Mouse (Mus musculus): ENCODE data around the gene Atp6v1b1. TPM values are rescaled to one million over a fixed set of nuclear protein-coding genes. Genes with fewer than 3 reads are reported as not detected.
A peak's percentile ranks its signal among the peaks of the same experiment; 100 is the strongest.
"Not testable (repeated sequence)": the region's sequence is repeated elsewhere in the genome, so short reads cannot be mapped to it uniquely, and the experiment has no call there.

Gene Atp6v1b1
- polyA plus RNA-seq, 1 experiment from 2014 or later: not detected

DNA sequence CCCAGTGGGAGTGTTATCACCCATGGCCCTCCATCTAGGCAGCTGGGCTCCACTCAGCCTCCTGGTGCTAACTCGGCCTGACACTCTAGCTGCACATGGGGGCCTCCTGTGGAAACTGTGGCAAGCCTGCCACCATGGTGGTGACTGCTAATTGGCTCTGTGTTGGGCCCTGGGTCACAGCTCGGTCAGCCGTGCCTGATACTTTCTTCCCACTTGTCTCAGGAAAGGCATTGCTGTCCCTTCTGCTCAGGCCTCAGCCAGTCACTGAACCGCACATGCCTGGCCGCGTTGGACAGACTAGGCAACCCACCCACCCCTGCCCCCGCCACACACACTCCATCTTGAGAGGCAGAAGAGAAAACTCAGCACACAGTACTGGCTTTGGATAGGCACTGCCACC, 45.8 kb downstream of the Atp6v1b1 start:
- Histone ChIP-seq H3K9ac (ENCODE audit: low read depth, low read length) (no peak overlapping the region), H3K4me3 (ENCODE audit: low read length) (no peak overlapping the region), H3K27ac (ENCODE audit: low read depth, low read length) (no peak overlapping the region), H3K9me3 (ENCODE audit: control insufficient read depth, low read length) (no peaks in the 10 kb centered on the region), H3K4me2 (ENCODE audit: low read length) (no peak overlapping the region), H3K27me3 (replicated peaks; ENCODE audit: control insufficient read depth, insufficient read depth, low read length) (no peaks in the 10 kb centered on the region), H3K4me1 (ENCODE audit: control insufficient read depth, insufficient read depth, low read depth, low read length) (no peaks in the 10 kb centered on the region), H3K36me3 (ENCODE audit: control insufficient read depth, insufficient read depth, low read length) (no peaks in the 10 kb centered on the region)
- no peak for ATAC-seq
- 39% methylated on average over 7 of the region's 7 CpGs for WGBS

DNA sequence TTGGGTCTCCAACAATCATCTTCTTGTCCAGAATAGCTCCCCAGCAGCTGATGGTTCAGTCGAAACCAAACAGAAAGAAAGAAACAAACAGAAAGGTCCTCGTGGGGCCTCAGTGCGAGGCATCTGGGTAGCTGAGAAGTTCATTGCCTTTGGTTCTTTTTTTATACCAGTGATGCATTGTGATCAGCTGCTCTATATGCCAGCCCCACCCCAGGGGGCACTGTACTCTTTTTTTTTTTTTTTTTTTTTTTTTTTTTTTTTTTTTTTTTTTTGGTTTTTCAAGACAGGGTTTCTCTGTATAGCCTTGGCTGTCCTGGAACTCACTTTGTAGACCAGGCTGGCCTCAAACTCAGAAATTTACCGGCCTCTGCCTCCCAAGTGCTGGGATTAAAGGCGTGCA, 47.7 kb downstream of the Atp6v1b1 start:
- not testable (repeated sequence) for H3K9me3 ChIP-seq (ENCODE audit: control insufficient read depth, low read length); H3K4me3 ChIP-seq (ENCODE audit: low read length); H3K4me1 ChIP-seq (ENCODE audit: control insufficient read depth, insufficient read depth, low read depth, low read length); H3K36me3 ChIP-seq (ENCODE audit: control insufficient read depth, insufficient read depth, low read length); H3K4me2 ChIP-seq (ENCODE audit: low read length); H3K27me3 ChIP-seq (replicated peaks; ENCODE audit: control insufficient read depth, insufficient read depth, low read length); H3K27ac ChIP-seq (ENCODE audit: low read depth, low read length); H3K9ac ChIP-seq (ENCODE audit: low read depth, low read length); ATAC-seq
- WGBS: 75% methylated on average over 5 of the region's 5 CpGs

DNA sequence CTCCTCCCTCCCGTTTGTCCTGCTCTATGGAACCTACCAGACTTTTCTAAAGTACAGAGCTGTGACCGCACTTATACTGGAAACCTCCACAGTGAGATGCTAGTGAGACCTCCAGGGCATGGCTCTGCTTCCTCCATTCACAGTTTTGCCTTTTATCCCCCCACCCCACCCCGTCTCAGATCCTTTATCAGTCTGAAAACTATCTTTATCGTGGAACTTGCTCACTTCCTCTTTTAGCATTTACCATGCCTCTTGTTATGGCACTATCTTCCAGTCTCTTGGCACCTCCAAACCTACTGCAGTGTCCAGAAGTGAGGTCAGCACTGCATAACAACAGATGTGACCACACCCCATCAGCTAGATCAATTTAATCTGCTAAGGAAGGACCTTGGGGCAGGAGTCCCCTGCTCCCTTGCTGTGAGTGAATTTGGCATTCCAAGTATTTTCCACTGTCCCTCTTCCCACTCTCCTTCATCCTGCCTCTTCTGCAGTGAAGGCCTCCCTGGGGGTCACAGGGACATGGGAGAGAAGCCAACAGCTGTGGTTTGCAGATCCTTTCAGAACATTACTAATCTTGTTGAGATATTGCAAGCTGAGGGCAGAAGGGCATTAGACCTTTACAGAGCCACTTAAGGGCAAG, 48.6 kb downstream of the Atp6v1b1 start:
- H3K27ac ChIP-seq (ENCODE audit: low read depth, low read length): no peak overlapping the region
- no peaks in the 10 kb centered on the region for H3K36me3 ChIP-seq (ENCODE audit: control insufficient read depth, insufficient read depth, low read length)
- no peak for ATAC-seq
- H3K4me2 ChIP-seq (ENCODE audit: low read length): no peak overlapping the region
- no peak overlapping the region for H3K4me3 ChIP-seq (ENCODE audit: low read length)
- no peaks in the 10 kb centered on the region for H3K27me3 ChIP-seq (replicated peaks; ENCODE audit: control insufficient read depth, insufficient read depth, low read length)
- H3K9me3 ChIP-seq (ENCODE audit: control insufficient read depth, low read length): no peaks in the 10 kb centered on the region
- peaks cover 8% of the 10 kb centered on the region for H3K4me1 ChIP-seq (ENCODE audit: control insufficient read depth, insufficient read depth, low read depth, low read length)
- WGBS: 70% methylated on average over 4 of the region's 4 CpGs
- H3K9ac ChIP-seq (ENCODE audit: low read depth, low read length): no peak overlapping the region

DNA sequence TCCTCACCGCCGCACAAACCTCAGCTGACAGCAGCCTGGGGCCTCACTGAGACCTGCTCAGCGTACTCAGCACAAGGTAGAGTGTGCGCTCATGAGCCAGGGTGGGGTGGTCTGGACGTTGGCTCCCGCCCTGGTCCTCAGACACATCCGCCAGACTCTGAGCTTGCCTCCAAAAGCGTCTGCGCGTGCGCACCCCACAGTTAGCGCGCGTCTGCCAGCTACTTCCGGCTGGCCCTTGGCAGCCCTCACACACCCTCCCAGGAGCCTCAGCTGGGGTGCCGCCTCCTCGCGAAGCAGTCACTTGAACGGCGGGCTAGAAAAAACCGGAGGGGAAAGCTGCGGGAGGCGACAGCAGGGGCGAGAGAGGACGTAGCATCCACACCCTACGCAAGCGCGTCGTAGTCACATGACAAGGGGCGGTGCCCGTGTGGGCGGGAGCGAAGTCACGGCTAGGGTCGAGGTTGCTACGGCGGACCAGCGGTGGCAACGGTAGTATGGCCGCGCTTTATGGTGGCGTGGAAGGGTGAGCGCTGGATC, 52.0 kb downstream of the Atp6v1b1 start, which contains the start of gene Nagk:
Nagk (plus strand) TSS at position 223 of the 537 bp plus-strand sequence.
- H3K9ac ChIP-seq (ENCODE audit: low read depth, low read length): peak within 1 kb of the TSS; percentile 89
- H3K4me3 ChIP-seq (ENCODE audit: low read length): peak within 1 kb of the TSS; percentile 83
- peak within 1 kb of the TSS; percentile 84 for H3K4me2 ChIP-seq (ENCODE audit: low read length)
- ATAC-seq: peak; percentile 96
- peaks cover 2% of the 10 kb centered on the region; the same call in 1 of the 2 replicates for H3K36me3 ChIP-seq (ENCODE audit: control insufficient read depth, insufficient read depth, low read length)
- no peaks in the 10 kb centered on the region for H3K9me3 ChIP-seq (ENCODE audit: control insufficient read depth, low read length)
- peaks cover 11% of the 10 kb centered on the region for H3K4me1 ChIP-seq (ENCODE audit: control insufficient read depth, insufficient read depth, low read depth, low read length)
- H3K27me3 ChIP-seq (replicated peaks; ENCODE audit: control insufficient read depth, insufficient read depth, low read length): no peaks in the 10 kb centered on the region
- WGBS: under 1% methylated on average over 43 of the region's 43 CpGs
- peak within 1 kb of the TSS; percentile 95 for H3K27ac ChIP-seq (ENCODE audit: low read depth, low read length)

DNA sequence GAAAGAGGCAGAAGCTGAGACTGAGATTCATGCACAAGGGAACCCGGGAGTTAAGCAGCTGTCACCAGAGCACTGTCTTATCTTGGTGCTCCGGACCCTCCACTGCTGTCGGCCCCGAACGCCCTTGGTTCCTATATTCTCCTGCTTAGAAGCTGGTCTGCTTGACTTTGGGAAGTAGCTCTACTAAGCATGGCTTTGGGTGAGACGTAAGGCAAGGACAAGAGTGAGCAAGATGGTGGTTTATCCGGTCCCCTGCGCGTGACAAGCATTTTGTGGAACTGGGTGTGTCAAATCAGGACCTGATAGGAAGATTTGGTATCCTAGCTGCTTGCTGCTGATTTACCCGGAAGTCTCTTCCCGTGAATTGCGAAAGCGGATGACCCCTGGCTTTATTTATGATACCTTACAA, 52.7 kb downstream of the Atp6v1b1 start:
- peaks cover 11% of the 10 kb centered on the region for H3K4me1 ChIP-seq (ENCODE audit: control insufficient read depth, insufficient read depth, low read depth, low read length)

DNA sequence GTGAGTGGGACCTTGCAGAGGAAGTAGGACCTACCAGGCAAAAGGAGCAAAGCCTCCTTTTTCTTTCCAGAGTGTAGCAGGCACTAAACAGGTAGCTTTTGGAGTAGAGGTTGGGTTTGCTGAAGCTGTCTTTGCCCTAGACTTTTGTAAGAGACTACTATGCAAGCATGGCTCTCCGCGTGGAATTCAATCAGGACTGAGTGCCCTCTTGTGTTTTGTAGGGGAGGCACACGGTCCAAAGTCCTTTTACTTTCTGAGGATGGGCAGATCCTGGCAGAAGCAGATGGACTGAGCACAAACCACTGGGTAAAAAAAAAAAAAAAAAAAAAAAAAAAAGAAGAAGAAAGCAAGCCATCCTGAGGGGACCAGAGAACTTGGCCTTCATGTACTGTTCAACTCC, 53.9 kb downstream of the Atp6v1b1 start:
- Histone ChIP-seq H3K27me3 (replicated peaks; ENCODE audit: control insufficient read depth, insufficient read depth, low read length) (no peaks in the 10 kb centered on the region), H3K9me3 (ENCODE audit: control insufficient read depth, low read length) (no peaks in the 10 kb centered on the region), H3K36me3 (ENCODE audit: control insufficient read depth, insufficient read depth, low read length) (peaks cover 14% of the 10 kb centered on the region), H3K27ac (ENCODE audit: low read depth, low read length) (no peak overlapping the region), H3K4me2 (ENCODE audit: low read length) (no peak overlapping the region; the same call in 1 of the 2 replicates), H3K9ac (ENCODE audit: low read depth, low read length) (no peak overlapping the region), H3K4me1 (ENCODE audit: control insufficient read depth, insufficient read depth, low read depth, low read length) (peaks cover 11% of the 10 kb centered on the region), H3K4me3 (ENCODE audit: low read length) (no peak overlapping the region)
- ATAC-seq: no peak
- 50% methylated on average over 3 of the region's 3 CpGs for WGBS

More for the DNA sequence above, 52.7 kb downstream of the Atp6v1b1 start:
- peak overlapping the region; percentile 89 for H3K9ac ChIP-seq (ENCODE audit: low read depth, low read length)
- H3K27ac ChIP-seq (ENCODE audit: low read depth, low read length): peak overlapping the region; percentile 95
- H3K4me2 ChIP-seq (ENCODE audit: low read length): peak overlapping the region; percentile 84
- H3K4me3 ChIP-seq (ENCODE audit: low read length): peak overlapping the region; percentile 83
- H3K36me3 ChIP-seq (ENCODE audit: control insufficient read depth, insufficient read depth, low read length): peaks cover 7% of the 10 kb centered on the region; the same call in 1 of the 2 replicates
- H3K9me3 ChIP-seq (ENCODE audit: control insufficient read depth, low read length): no peaks in the 10 kb centered on the region
- WGBS: 9% methylated on average over 13 of the region's 13 CpGs
- H3K27me3 ChIP-seq (replicated peaks; ENCODE audit: control insufficient read depth, insufficient read depth, low read length): no peaks in the 10 kb centered on the region
- no peak; the same call in none of the 2 replicates for ATAC-seq

DNA sequence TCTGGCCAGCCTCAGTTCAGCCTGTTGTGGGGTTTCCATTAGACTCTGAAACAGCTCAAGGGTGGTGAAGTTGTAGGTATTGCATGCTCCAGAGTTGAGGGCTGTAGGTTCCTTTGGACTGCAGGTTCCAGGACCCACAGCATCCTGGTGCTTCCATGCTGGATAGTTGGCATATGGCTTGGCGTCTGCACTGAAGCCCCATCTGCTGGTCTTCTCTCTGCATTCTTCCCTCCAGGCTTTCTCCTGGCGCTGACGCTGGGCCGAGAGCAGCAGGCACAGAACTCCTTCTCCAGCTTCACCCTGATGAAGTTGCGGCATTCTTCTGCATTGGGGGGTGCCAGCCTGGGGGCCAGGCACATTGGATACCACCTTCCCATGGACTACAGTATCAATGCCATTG, 59.2 kb downstream of the Atp6v1b1 start:
- Histone ChIP-seq H3K9ac (ENCODE audit: low read depth, low read length) (no peak overlapping the region), H3K4me2 (ENCODE audit: low read length) (no peak overlapping the region), H3K36me3 (ENCODE audit: control insufficient read depth, insufficient read depth, low read length) (peaks cover 25% of the 10 kb centered on the region), H3K9me3 (ENCODE audit: control insufficient read depth, low read length) (no peaks in the 10 kb centered on the region), H3K4me3 (ENCODE audit: low read length) (no peak overlapping the region), H3K4me1 (ENCODE audit: control insufficient read depth, insufficient read depth, low read depth, low read length) (no peaks in the 10 kb centered on the region), H3K27me3 (replicated peaks; ENCODE audit: control insufficient read depth, insufficient read depth, low read length) (no peaks in the 10 kb centered on the region), H3K27ac (ENCODE audit: low read depth, low read length) (no peak overlapping the region)
- no peak for ATAC-seq
- 84% methylated on average over 5 of the region's 5 CpGs for WGBS

DNA sequence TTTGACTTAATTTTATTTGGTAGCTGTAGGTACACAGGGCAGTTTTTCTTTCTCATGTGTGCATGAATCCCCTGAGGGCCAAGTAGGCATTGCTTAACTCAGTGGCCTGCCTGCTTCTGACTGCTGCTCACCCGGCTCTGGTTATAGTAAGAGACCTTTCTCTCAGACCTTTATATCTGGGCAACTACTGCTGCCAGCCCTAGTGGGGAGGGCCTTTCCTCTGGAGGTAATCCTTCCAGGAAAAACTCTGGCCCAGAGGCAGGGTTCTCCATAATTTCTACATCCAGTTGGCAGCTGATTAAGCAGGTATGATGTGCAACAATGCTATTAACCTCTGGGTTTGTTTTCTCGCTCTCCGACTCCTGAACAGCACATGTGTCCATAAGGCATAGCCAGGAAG, 60.1 kb downstream of the Atp6v1b1 start:
- Histone ChIP-seq H3K27ac (ENCODE audit: low read depth, low read length) (no peak overlapping the region), H3K27me3 (replicated peaks; ENCODE audit: control insufficient read depth, insufficient read depth, low read length) (no peaks in the 10 kb centered on the region), H3K9me3 (ENCODE audit: control insufficient read depth, low read length) (no peaks in the 10 kb centered on the region), H3K4me3 (ENCODE audit: low read length) (no peak overlapping the region), H3K4me1 (ENCODE audit: control insufficient read depth, insufficient read depth, low read depth, low read length) (no peaks in the 10 kb centered on the region), H3K36me3 (ENCODE audit: control insufficient read depth, insufficient read depth, low read length) (peaks cover 25% of the 10 kb centered on the region), H3K9ac (ENCODE audit: low read depth, low read length) (no peak overlapping the region), H3K4me2 (ENCODE audit: low read length) (no peak overlapping the region)
- ATAC-seq: no peak
- WGBS: 93% methylated on average over 3 of the region's 3 CpGs
